Comparison of ENCODE assay signal across 12 mouse cellular contexts in the genomic region with DNA sequence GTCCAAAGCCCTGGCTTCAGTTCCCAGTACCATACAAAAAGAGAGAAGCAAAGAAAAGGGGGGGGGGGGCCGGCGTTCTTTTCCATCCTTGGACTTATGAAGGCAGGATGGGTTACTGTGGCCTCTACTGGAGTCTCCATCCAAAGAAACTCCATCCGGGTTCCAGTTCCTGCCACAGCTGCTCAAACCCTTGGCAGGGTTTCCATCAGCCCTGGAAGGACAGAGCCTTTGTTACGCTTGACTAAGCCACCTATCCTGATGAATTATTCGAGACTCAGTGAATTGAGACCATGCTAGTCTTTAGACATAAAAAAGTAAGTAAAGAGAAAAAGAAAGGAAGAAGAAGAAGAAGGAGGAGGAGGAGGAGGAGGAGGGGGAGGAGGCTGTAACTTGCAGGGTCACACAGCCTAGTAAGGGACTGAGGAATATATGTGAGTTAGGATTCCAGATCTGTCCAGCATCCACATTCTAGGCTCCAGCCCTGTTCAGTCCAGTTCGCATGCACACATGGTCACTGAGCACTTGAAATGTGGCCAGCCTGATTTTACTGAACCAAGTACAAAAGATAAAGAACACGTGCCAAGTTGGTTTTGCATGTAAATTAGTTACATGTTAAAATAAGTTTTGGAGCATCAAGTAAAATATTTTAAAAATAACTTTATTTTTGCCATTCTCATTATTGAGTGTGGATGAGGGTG. TPM values are rescaled to one million over a fixed set of nuclear protein-coding genes. Genes with fewer than 3 reads are reported as not detected.
DNase-seq lines count a peak whose midpoint lies in the region; ATAC-seq lines count a peak whose summit lies in the region.
"Had no signal": no experiment of that assay in that cellular context is flagged by ENCODE, and none has a peak within 500 bp of the region (broad histone marks: within the 10 kb centered on the region; RNA-seq: fewer than 3 reads in every experiment).

No protein-coding gene starts in this region.

- WGBS in hindbrain, embryonic 13.5 days, result 61% methylated on average over 7 of the region's 7 CpGs
- 82% methylated on average over 7 of the region's 7 CpGs for WGBS in hindbrain, embryonic 10.5 days
- 54% methylated on average over 7 of the region's 7 CpGs for WGBS in midbrain, embryonic 14.5 days
- WGBS in midbrain, embryonic 13.5 days, result 68% methylated on average over 7 of the region's 7 CpGs
- WGBS in embryonic facial prominence, embryonic 15.5 days, result 79% methylated on average over 7 of the region's 7 CpGs
- WGBS in stomach, embryonic 15.5 days, result 81% methylated on average over 7 of the region's 7 CpGs

- H3K9ac ChIP-seq in hindbrain, embryonic 13.5 days, result no peak overlapping the region
- H3K9ac ChIP-seq in midbrain, embryonic 14.5 days (replicated peaks; ENCODE audit: low read length), result no peak overlapping the region
- H3K9ac ChIP-seq in midbrain, embryonic 13.5 days (replicated peaks), result no peak overlapping the region
- H3K9ac ChIP-seq in embryonic facial prominence, embryonic 15.5 days, result no peak overlapping the region
- H3K9ac ChIP-seq in stomach, embryonic 15.5 days, result no peak overlapping the region

- no peaks in the 10 kb centered on the region for H3K9me3 ChIP-seq in hindbrain, embryonic 13.5 days
- no peaks in the 10 kb centered on the region for H3K9me3 ChIP-seq in hindbrain, embryonic 10.5 days
- H3K9me3 ChIP-seq in midbrain, embryonic 14.5 days (ENCODE audit: control insufficient read depth, low read length), result no peaks in the 10 kb centered on the region
- no peaks in the 10 kb centered on the region for H3K9me3 ChIP-seq in midbrain, embryonic 13.5 days
- no peaks in the 10 kb centered on the region for H3K9me3 ChIP-seq in embryonic facial prominence, embryonic 15.5 days (replicated peaks)
- no peaks in the 10 kb centered on the region for H3K9me3 ChIP-seq in stomach, embryonic 15.5 days

- no peak for DNase-seq in hindbrain, embryonic 10.5 days (ENCODE audit: low spot score)
- peak; percentile 20 for DNase-seq in midbrain, embryonic 14.5 days
- DNase-seq in frontal cortex, postnatal 36 days (ENCODE audit: low spot score in 2 of 2), result no peak
- DNase-seq: layer of hippocampus, adult 9-11 months; lung, postnatal 4 days; spleen, adult 18-20 months; thymus, postnatal 25 days had no signal

- no peak overlapping the region for H3K4me2 ChIP-seq in hindbrain, embryonic 13.5 days
- no peak overlapping the region for H3K4me2 ChIP-seq in midbrain, embryonic 14.5 days (ENCODE audit: low read length)
- no peak overlapping the region for H3K4me2 ChIP-seq in midbrain, embryonic 13.5 days (replicated peaks)
- no peak overlapping the region for H3K4me2 ChIP-seq in embryonic facial prominence, embryonic 15.5 days (replicated peaks)
- H3K4me2 ChIP-seq in stomach, embryonic 15.5 days, result no peak overlapping the region

- no peak for ATAC-seq in hindbrain, embryonic 13.5 days (ENCODE audit: low FRiP score)
- ATAC-seq in midbrain, embryonic 14.5 days (ENCODE audit: low FRiP score, low TSS enrichment), result no peak
- no peak for ATAC-seq in midbrain, embryonic 13.5 days
- no peak for ATAC-seq in embryonic facial prominence, embryonic 15.5 days (ENCODE audit: insufficient number of reproducible peaks, low FRiP score, low TSS enrichment, low read depth)
- ATAC-seq in stomach, embryonic 15.5 days (ENCODE audit: insufficient read depth, low FRiP score, low read depth), result no peak

- H3K27me3 ChIP-seq in hindbrain, embryonic 13.5 days, result no peaks in the 10 kb centered on the region
- H3K27me3 ChIP-seq in hindbrain, embryonic 10.5 days (ENCODE audit: insufficient read depth, poor library complexity, severe bottlenecking), result no peaks in the 10 kb centered on the region
- H3K27me3 ChIP-seq in midbrain, embryonic 14.5 days (ENCODE audit: control insufficient read depth, insufficient read depth, low read length), result no peaks in the 10 kb centered on the region
- no peaks in the 10 kb centered on the region for H3K27me3 ChIP-seq in midbrain, embryonic 13.5 days
- H3K27me3 ChIP-seq in embryonic facial prominence, embryonic 15.5 days, result no peaks in the 10 kb centered on the region
- no peaks in the 10 kb centered on the region for H3K27me3 ChIP-seq in stomach, embryonic 15.5 days (replicated peaks)

- peaks cover 18% of the 10 kb centered on the region for H3K4me1 ChIP-seq in hindbrain, embryonic 13.5 days (replicated peaks)
- H3K4me1 ChIP-seq in hindbrain, embryonic 10.5 days (replicated peaks), result peaks cover 23% of the 10 kb centered on the region
- peaks cover 14% of the 10 kb centered on the region for H3K4me1 ChIP-seq in midbrain, embryonic 14.5 days (ENCODE audit: control insufficient read depth, insufficient read depth, low read length)
- H3K4me1 ChIP-seq in midbrain, embryonic 13.5 days (replicated peaks), result peaks cover 15% of the 10 kb centered on the region
- peaks cover 15% of the 10 kb centered on the region for H3K4me1 ChIP-seq in embryonic facial prominence, embryonic 15.5 days
- peaks cover 18% of the 10 kb centered on the region for H3K4me1 ChIP-seq in stomach, embryonic 15.5 days

- no peaks in the 10 kb centered on the region for H3K36me3 ChIP-seq in hindbrain, embryonic 13.5 days
- no peaks in the 10 kb centered on the region for H3K36me3 ChIP-seq in hindbrain, embryonic 10.5 days
- no peaks in the 10 kb centered on the region for H3K36me3 ChIP-seq in midbrain, embryonic 14.5 days (ENCODE audit: control insufficient read depth, insufficient read depth, low read length)
- no peaks in the 10 kb centered on the region for H3K36me3 ChIP-seq in midbrain, embryonic 13.5 days
- H3K36me3 ChIP-seq in embryonic facial prominence, embryonic 15.5 days, result no peaks in the 10 kb centered on the region
- no peaks in the 10 kb centered on the region for H3K36me3 ChIP-seq in stomach, embryonic 15.5 days

- H3K27ac ChIP-seq in hindbrain, embryonic 13.5 days, result peak overlapping the region; percentile 97; the same call in 1 of the 2 replicates
- H3K27ac ChIP-seq in hindbrain, embryonic 10.5 days, result no peak overlapping the region
- no peak overlapping the region for H3K27ac ChIP-seq in midbrain, embryonic 14.5 days (replicated peaks; ENCODE audit: low read depth, low read length)
- H3K27ac ChIP-seq in midbrain, embryonic 13.5 days, result no peak overlapping the region
- 0 out of 2 replicates have a peak overlapping the region, but pooled peaks have one; percentile 4 for H3K27ac ChIP-seq in embryonic facial prominence, embryonic 15.5 days (replicated peaks)
- peak overlapping the region; percentile 95; the same call in 1 of the 2 replicates for H3K27ac ChIP-seq in stomach, embryonic 15.5 days

- no peak overlapping the region for H3K4me3 ChIP-seq in hindbrain, embryonic 13.5 days
- no peak overlapping the region for H3K4me3 ChIP-seq in hindbrain, embryonic 10.5 days
- H3K4me3 ChIP-seq in midbrain, embryonic 14.5 days (replicated peaks; ENCODE audit: low read depth, low read length), result no peak overlapping the region
- H3K4me3 ChIP-seq in midbrain, embryonic 13.5 days (replicated peaks), result no peak overlapping the region
- no peak overlapping the region for H3K4me3 ChIP-seq in embryonic facial prominence, embryonic 15.5 days (replicated peaks)
- no peak overlapping the region for H3K4me3 ChIP-seq in stomach, embryonic 15.5 days (replicated peaks)
- H3K4me3 ChIP-seq: erythroblast, embryonic 14.5 days had no signal

RNA-seq across cellular contexts. Expression of a gene that starts 40.0 kb away (rescaled TPM):
- 268 and 333 TPM in 2 replicates for polyA plus RNA-seq in hindbrain, embryonic 13.5 days (2015; fragmentation: Nextera tagmentation; extraction: Ambion mirVana)
- polyA plus RNA-seq in hindbrain, embryonic 10.5 days (2016; fragmentation: Nextera tagmentation; extraction: Ambion mirVana), result 478 and 520 TPM in 2 replicates
- polyA plus RNA-seq in midbrain, embryonic 14.5 days (2014; fragmentation: Nextera tagmentation; extraction: Ambion mirVana), result 289 and 325 TPM in 2 replicates
- 246 and 342 TPM in 2 replicates for polyA plus RNA-seq in midbrain, embryonic 13.5 days (2015; fragmentation: Nextera tagmentation; extraction: Ambion mirVana)
- polyA plus RNA-seq in embryonic facial prominence, embryonic 15.5 days (2015; fragmentation: Nextera tagmentation; extraction: Ambion mirVana), result 497 and 506 TPM in 2 replicates
- 518 and 529 TPM in 2 replicates for polyA plus RNA-seq in stomach, embryonic 15.5 days (2015; fragmentation: Nextera tagmentation; extraction: Ambion mirVana)

RNA-seq across cellular contexts. Expression of a gene that starts 47.9 kb away (rescaled TPM):
- polyA plus RNA-seq in hindbrain, embryonic 13.5 days (2015; fragmentation: Nextera tagmentation; extraction: Ambion mirVana), result 25.7 and 28.0 TPM in 2 replicates
- polyA plus RNA-seq in hindbrain, embryonic 10.5 days (2016; fragmentation: Nextera tagmentation; extraction: Ambion mirVana), result 24.4 and 26.2 TPM in 2 replicates
- polyA plus RNA-seq in midbrain, embryonic 14.5 days (2014; fragmentation: Nextera tagmentation; extraction: Ambion mirVana), result 22.8 and 25.5 TPM in 2 replicates
- 27.7 and 28.8 TPM in 2 replicates for polyA plus RNA-seq in midbrain, embryonic 13.5 days (2015; fragmentation: Nextera tagmentation; extraction: Ambion mirVana)
- polyA plus RNA-seq in embryonic facial prominence, embryonic 15.5 days (2015; fragmentation: Nextera tagmentation; extraction: Ambion mirVana), result 24.7 and 26.8 TPM in 2 replicates
- polyA plus RNA-seq in stomach, embryonic 15.5 days (2015; fragmentation: Nextera tagmentation; extraction: Ambion mirVana), result 20.9 and 24.9 TPM in 2 replicates

RNA-seq across cellular contexts. Expression of a gene that starts 59.6 kb away (rescaled TPM):
- 0.52 TPM in 1 of 2 replicates, not detected in the other for polyA plus RNA-seq in hindbrain, embryonic 13.5 days (2015; fragmentation: Nextera tagmentation; extraction: Ambion mirVana)
- polyA plus RNA-seq in hindbrain, embryonic 10.5 days (2016; fragmentation: Nextera tagmentation; extraction: Ambion mirVana), result 1.8 TPM in 1 of 2 replicates, not detected in the other
- not detected in 2 replicates for polyA plus RNA-seq in midbrain, embryonic 14.5 days (2014; fragmentation: Nextera tagmentation; extraction: Ambion mirVana)
- not detected in 2 replicates for polyA plus RNA-seq in midbrain, embryonic 13.5 days (2015; fragmentation: Nextera tagmentation; extraction: Ambion mirVana)
- not detected in 2 replicates for polyA plus RNA-seq in embryonic facial prominence, embryonic 15.5 days (2015; fragmentation: Nextera tagmentation; extraction: Ambion mirVana)
- not detected in 2 replicates for polyA plus RNA-seq in stomach, embryonic 15.5 days (2015; fragmentation: Nextera tagmentation; extraction: Ambion mirVana)
- polyA plus RNA-seq: erythroblast, embryonic 14.5 days had no signal

Comparison
In these comparisons a context has a peak if more than half of its experiments do, and no peak if none do; other contexts are left out.
1. H3K27ac ChIP-seq: peak in hindbrain, embryonic 13.5 days (single experiment), embryonic facial prominence, embryonic 15.5 days (single experiment) and stomach, embryonic 15.5 days (single experiment); none in hindbrain, embryonic 10.5 days (single experiment), midbrain, embryonic 14.5 days (single experiment) and midbrain, embryonic 13.5 days (single experiment).